Mouse (Mus musculus): Measurements from ENCODE around the gene Nprl2. TPM values are rescaled to one million over a fixed set of nuclear protein-coding genes. Genes with fewer than 3 reads are reported as not detected.

Gene Nprl2
- polyA plus RNA-seq, 1 experiment from 2014 or later = 74.9 TPM

DNA sequence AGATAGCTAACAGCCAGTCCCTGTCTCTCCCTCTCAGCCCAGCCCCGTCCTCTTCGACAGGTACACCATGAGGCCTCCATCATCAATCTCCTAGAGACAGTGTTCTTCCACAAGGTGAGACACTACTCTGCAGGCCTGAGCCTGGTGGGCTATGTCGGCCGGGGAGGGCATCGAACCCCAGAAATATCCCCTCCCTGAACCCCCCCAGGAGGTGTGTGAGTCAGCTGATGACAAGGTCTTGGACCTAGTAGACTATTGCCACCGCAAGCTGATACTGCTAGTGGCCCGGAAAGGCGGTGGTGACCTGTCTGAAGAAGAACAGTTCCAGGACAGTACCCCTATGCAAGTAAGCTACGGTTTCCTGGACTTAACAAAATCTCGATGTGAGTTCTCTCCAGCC lies 6.8 kb downstream of the Nprl2 start:
- Histone ChIP-seq H3K36me3 (ENCODE audit: control insufficient read depth, insufficient read depth, low read length) (peaks cover 11% of the 10 kb centered on the region), H3K27me3 (ENCODE audit: control insufficient read depth, insufficient read depth, low read length) (peaks cover 24% of the 10 kb centered on the region), H3K9me3 (ENCODE audit: control insufficient read depth, low read length) (no peaks in the 10 kb centered on the region), H3K4me1 (ENCODE audit: control insufficient read depth, insufficient read depth, low read length) (peaks cover 19% of the 10 kb centered on the region), H3K4me3 (ENCODE audit: low read depth, low read length) (no peak overlapping the region), H3K9ac (replicated peaks; ENCODE audit: low read depth, low read length) (no peak overlapping the region), H3K27ac (ENCODE audit: low read depth, low read length) (no peak overlapping the region), H3K4me2 (ENCODE audit: low read depth, low read length) (no peak overlapping the region)
- no peak for ATAC-seq (ENCODE audit: low read depth)
- 93% methylated on average over 10 of the region's 10 CpGs for WGBS

DNA sequence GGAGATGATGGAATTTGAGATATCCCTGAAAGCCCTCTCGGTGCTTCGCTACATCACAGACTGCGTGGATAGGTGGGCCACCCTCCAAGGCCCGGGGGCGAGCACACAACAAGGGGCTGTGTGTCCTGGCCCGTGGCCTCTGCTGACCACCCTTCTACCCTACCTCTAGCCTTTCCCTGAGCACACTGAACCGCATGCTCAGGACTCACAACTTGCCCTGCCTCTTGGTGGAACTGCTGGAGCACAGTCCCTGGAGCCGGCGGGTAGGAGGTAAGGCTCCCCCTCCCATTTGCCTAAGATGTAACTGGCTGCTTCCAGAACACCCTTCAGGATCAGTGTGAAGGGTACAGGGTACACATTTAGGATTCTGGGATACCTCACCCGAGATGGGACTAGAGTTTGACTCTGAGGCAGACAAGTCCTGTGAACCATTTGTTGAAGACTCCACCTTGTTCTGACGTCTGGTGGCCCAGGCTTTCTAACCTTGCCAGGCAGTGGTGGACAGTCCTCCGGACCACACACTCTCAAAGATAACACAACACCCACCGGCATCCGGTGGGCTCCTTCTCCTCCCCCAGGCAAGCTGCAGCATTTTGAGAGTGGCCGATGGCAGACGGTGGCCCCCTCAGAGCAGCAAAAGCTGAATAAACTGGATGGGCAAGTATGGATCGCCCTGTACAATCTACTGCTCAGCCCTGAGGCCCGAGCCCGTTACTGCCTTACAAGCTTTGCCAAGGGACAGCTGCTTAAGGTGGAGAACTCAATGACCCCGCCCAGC lies 7.5 kb downstream of the Nprl2 start:
- no peak for ATAC-seq (ENCODE audit: low read depth)
- no peaks in the 10 kb centered on the region for H3K9me3 ChIP-seq (ENCODE audit: control insufficient read depth, low read length)
- peaks cover 19% of the 10 kb centered on the region for H3K4me1 ChIP-seq (ENCODE audit: control insufficient read depth, insufficient read depth, low read length)
- no peak overlapping the region for H3K27ac ChIP-seq (ENCODE audit: low read depth, low read length)
- no peak overlapping the region for H3K4me2 ChIP-seq (ENCODE audit: low read depth, low read length)
- no peak overlapping the region for H3K9ac ChIP-seq (replicated peaks; ENCODE audit: low read depth, low read length)
- H3K36me3 ChIP-seq (ENCODE audit: control insufficient read depth, insufficient read depth, low read length) = peaks cover 7% of the 10 kb centered on the region
- peaks cover 24% of the 10 kb centered on the region for H3K27me3 ChIP-seq (ENCODE audit: control insufficient read depth, insufficient read depth, low read length)
- 85% methylated on average over 20 of the region's 20 CpGs for WGBS
- H3K4me3 ChIP-seq (ENCODE audit: low read depth, low read length) = no peak overlapping the region

DNA sequence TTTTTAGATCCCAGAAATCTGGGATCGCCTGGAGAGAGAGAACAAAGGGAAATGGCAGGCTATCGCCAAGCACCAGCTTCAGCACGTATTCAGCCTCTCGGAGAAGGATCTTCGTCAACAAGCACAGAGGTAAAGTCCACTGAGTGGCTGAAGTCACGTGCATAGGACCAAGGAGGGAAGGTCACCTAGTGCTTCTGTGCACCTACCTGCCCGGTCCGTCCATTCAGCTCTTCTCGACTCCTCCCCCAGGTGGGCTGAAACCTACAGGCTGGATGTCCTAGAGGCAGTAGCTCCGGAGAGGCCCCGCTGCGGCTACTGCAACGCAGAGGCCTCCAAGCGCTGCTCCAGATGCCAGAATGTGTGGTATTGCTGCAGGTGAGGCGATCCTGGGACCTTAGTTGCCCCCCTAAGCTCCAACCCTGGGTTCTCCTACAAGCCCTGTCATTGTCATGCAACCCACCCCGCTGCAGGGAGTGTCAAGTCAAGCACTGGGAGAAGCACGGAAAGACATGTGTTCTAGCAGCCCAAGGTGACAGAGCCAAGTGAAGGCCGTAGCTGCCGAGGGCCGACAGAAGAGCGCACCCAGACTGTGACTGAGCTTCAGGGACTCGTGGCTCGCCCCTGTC lies 8.6 kb downstream of the Nprl2 start:
- no peak for ATAC-seq (ENCODE audit: low read depth)
- peaks cover 24% of the 10 kb centered on the region for H3K27me3 ChIP-seq (ENCODE audit: control insufficient read depth, insufficient read depth, low read length)
- H3K27ac ChIP-seq (ENCODE audit: low read depth, low read length) = no peak overlapping the region
- H3K36me3 ChIP-seq (ENCODE audit: control insufficient read depth, insufficient read depth, low read length) = no peaks in the 10 kb centered on the region
- H3K4me3 ChIP-seq (ENCODE audit: low read depth, low read length) = peak overlapping the region; percentile 29; the same call in 1 of the 2 replicates
- peak overlapping the region; percentile 50; the same call in 1 of the 2 replicates for H3K4me2 ChIP-seq (ENCODE audit: low read depth, low read length)
- peaks cover 24% of the 10 kb centered on the region for H3K4me1 ChIP-seq (ENCODE audit: control insufficient read depth, insufficient read depth, low read length)
- 26% methylated on average over 23 of the region's 23 CpGs for WGBS
- H3K9ac ChIP-seq (replicated peaks; ENCODE audit: low read depth, low read length) = no peak overlapping the region
- H3K9me3 ChIP-seq (ENCODE audit: control insufficient read depth, low read length) = no peaks in the 10 kb centered on the region

DNA sequence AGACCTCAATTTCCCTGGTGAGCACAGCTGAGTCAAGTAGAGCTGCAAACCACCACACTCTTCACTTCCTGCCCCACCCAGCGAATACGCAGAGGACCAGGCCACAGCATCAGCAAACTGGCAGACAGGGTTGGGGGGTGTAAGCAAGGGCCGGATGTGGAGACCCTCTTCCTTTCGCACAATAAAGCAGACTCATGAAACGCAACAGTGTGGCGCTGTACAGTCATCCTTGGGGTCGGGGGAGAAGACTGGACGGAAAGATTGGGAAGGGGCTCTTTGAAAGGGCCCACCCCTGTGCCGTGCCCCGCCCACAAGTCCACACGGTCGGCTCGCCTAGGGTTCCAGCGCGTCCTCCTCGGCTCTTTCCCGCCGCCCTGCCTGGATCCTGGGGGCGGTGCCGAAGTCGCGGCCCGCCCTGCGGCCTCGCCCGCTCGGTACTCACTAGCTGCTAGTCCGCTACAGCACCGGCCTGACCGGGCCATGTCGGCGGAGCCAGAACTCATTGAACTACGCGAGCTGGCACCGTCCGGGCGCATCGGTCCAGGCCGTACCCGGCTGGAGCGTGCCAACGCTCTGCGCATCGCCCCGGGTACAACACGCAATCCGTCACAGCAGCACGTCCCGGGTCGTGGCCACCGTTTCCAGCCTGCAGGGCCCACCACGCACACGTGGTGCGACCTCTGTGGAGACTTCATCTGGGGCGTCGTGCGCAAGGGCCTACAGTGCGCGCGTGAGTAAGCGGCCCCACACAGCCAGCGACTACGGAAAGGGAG lies 9.3 kb downstream of the Nprl2 start, which contains the start of gene Rassf1:
Gene Rassf1, plus strand, starts transcription at position 439 of the 773 bp plus-strand sequence.
- no peak for ATAC-seq (ENCODE audit: low read depth)
- H3K36me3 ChIP-seq (ENCODE audit: control insufficient read depth, insufficient read depth, low read length) = no peaks in the 10 kb centered on the region
- under 1% methylated on average over 63 of the region's 63 CpGs for WGBS
- peak within 1 kb of the TSS; percentile 29 for H3K4me3 ChIP-seq (ENCODE audit: low read depth, low read length)
- no peak within 1 kb of the TSS for H3K27ac ChIP-seq (ENCODE audit: low read depth, low read length)
- H3K9ac ChIP-seq (replicated peaks; ENCODE audit: low read depth, low read length) = peak within 1 kb of the TSS; percentile 51
- peak within 1 kb of the TSS; percentile 50 for H3K4me2 ChIP-seq (ENCODE audit: low read depth, low read length)
- no peaks in the 10 kb centered on the region for H3K9me3 ChIP-seq (ENCODE audit: control insufficient read depth, low read length)
- peaks cover 28% of the 10 kb centered on the region for H3K4me1 ChIP-seq (ENCODE audit: control insufficient read depth, insufficient read depth, low read length)
- peaks cover 24% of the 10 kb centered on the region for H3K27me3 ChIP-seq (ENCODE audit: control insufficient read depth, insufficient read depth, low read length)

DNA sequence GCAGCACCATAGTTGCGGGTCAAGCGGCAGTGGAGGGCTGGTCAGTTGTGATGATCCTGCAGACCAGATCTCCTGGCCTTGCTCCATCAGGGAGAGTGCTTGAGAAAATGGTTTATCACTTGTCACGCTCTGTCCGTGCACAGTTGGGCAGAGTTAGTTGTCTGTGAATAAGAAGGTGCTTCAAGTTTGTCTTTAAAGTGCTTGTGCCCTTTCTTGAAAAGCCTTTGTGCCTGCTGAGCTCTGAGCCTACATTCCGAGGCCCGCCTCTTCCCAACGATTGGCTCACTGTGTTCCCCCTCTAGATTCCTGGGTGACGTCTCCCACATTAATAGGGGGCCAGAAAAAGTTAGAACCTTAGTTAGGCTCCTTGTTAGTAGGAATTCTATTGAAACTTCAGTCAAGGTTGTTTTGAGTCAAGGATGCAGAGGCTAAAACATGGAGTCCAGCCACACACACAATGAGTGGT lies 9.9 kb downstream of the Nprl2 start:
- peak overlapping the region; percentile 51 for H3K9ac ChIP-seq (replicated peaks; ENCODE audit: low read depth, low read length)
- H3K27me3 ChIP-seq (ENCODE audit: control insufficient read depth, insufficient read depth, low read length) = peaks cover 24% of the 10 kb centered on the region
- no peaks in the 10 kb centered on the region for H3K9me3 ChIP-seq (ENCODE audit: control insufficient read depth, low read length)
- no peak for ATAC-seq (ENCODE audit: low read depth)
- H3K4me1 ChIP-seq (ENCODE audit: control insufficient read depth, insufficient read depth, low read length) = peaks cover 21% of the 10 kb centered on the region
- H3K36me3 ChIP-seq (ENCODE audit: control insufficient read depth, insufficient read depth, low read length) = no peaks in the 10 kb centered on the region
- H3K27ac ChIP-seq (ENCODE audit: low read depth, low read length) = no peak overlapping the region
- H3K4me2 ChIP-seq (ENCODE audit: low read depth, low read length) = peak overlapping the region; percentile 50
- 7% methylated on average over 8 of the region's 8 CpGs for WGBS
- peak overlapping the region; percentile 29 for H3K4me3 ChIP-seq (ENCODE audit: low read depth, low read length)

DNA sequence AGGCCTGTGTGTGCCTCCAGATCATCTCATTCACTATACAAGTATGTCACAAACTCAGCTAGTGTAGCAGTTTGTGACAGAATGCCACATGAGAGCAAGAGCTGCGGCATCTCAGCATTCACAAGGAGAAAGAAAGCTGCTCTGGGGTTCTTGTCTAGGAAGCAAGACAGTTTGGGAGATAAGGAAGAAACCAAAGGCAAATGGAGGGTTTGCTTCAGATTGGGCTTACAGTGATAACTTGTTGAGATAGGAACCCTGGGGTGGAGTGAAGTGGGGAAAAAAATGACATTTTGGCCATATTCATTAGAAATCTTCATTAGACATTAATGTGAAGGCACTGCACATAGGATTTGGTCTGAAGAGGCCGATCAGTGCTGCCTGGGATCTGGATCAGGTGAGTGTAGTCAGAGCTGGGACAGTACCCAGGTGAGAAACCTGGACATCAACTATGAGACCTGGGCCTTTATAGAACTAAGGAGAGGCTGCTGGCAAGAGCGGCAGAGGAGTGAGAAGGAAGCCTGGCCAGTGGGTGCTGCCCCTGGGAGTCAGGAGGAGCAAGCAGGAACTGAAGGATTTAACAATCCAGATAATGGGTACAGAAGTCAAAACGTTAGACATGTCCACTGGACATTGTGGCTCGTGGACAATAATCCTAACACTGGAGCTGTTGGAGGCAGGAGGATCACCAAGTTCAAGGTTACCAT lies 10.8 kb downstream of the Nprl2 start:
- H3K27ac ChIP-seq (ENCODE audit: low read depth, low read length) = no peak overlapping the region
- peak overlapping the region; percentile 96 for H3K4me2 ChIP-seq (ENCODE audit: low read depth, low read length)
- H3K4me3 ChIP-seq (ENCODE audit: low read depth, low read length) = no peak overlapping the region
- no peak overlapping the region for H3K9ac ChIP-seq (replicated peaks; ENCODE audit: low read depth, low read length)
- H3K36me3 ChIP-seq (ENCODE audit: control insufficient read depth, insufficient read depth, low read length) = peaks cover 5% of the 10 kb centered on the region; the same call in 1 of the 2 replicates
- no peaks in the 10 kb centered on the region for H3K9me3 ChIP-seq (ENCODE audit: control insufficient read depth, low read length)
- WGBS = 82% methylated on average over 5 of the region's 5 CpGs
- ATAC-seq (ENCODE audit: low read depth) = no peak
- H3K4me1 ChIP-seq (ENCODE audit: control insufficient read depth, insufficient read depth, low read length) = peaks cover 17% of the 10 kb centered on the region
- peaks cover 24% of the 10 kb centered on the region for H3K27me3 ChIP-seq (ENCODE audit: control insufficient read depth, insufficient read depth, low read length)

DNA sequence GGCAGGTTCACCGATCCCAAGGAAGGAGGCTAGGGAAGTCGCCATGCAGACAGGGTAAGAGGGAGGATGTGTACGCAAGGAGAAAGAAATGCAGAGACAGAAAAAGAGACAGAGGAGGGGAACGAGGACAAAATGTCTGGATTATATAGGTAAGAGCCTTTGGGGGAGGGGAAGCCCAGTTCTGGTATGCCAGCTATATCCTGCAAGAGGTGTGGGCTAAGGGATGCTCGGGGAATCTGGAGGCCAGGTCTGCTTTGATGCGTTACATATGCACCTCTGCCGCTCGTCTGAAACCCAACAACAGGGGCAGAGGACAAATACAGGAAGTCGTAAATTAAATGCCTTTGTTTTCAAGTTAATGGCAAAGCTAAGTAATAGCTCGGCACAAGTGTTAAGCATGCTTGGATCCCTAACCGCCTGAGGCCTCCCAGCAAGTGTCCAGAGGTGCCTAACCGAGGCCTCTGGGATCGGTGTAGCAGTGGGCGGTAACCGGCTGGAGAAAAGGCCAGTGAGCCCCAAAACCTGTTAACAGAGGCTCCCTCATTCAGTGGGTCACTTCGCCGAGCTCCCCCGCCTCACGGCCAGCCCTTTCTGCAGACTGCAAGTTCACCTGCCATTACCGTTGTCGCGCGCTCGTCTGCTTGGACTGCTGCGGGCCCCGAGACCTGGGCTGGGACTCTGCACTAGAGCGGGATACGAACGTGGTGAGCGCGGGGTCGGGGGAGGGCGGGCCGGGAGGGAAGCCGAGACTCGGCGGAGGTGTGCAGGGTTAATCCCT lies 11.7 kb downstream of the Nprl2 start:
- Histone ChIP-seq H3K9me3 (ENCODE audit: control insufficient read depth, low read length) (no peaks in the 10 kb centered on the region), H3K9ac (replicated peaks; ENCODE audit: low read depth, low read length) (peak overlapping the region; percentile 72), H3K27ac (ENCODE audit: low read depth, low read length) (peak overlapping the region; percentile 81), H3K4me3 (ENCODE audit: low read depth, low read length) (peak overlapping the region; percentile 72), H3K4me2 (ENCODE audit: low read depth, low read length) (peak overlapping the region; percentile 96), H3K36me3 (ENCODE audit: control insufficient read depth, insufficient read depth, low read length) (peaks cover 12% of the 10 kb centered on the region), H3K27me3 (ENCODE audit: control insufficient read depth, insufficient read depth, low read length) (peaks cover 24% of the 10 kb centered on the region), H3K4me1 (ENCODE audit: control insufficient read depth, insufficient read depth, low read length) (peaks cover 17% of the 10 kb centered on the region)
- ATAC-seq (ENCODE audit: low read depth) = peak; percentile 78
- 3% methylated on average over 37 of the region's 37 CpGs for WGBS

DNA sequence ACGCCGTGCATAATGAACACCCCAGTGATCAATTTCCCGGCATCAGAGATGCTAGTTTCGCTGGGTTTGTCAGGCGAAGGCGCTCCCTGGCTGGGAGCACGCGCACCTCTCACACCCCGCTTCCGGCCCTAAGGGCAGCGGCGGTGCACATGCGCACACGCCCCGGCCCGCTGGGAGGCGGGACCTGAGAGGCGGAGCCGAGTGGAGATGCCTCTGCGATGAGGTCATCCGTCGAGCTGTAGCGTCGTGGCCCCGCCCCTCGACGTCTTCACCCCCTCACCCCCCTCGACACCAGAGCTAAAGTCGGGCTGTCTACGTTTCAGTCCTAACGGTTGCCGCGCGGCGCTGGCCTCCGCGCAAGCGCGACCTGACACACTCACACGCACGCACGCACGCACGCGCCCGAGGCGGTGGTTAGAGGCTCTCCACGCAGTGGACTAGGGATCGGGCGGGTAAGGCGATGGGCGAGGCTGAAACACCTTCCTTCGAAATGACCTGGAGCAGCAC lies 12.3 kb downstream of the Nprl2 start:
- Histone ChIP-seq H3K4me3 (ENCODE audit: low read depth, low read length) (peak overlapping the region; percentile 72), H3K9me3 (ENCODE audit: control insufficient read depth, low read length) (no peaks in the 10 kb centered on the region), H3K27ac (ENCODE audit: low read depth, low read length) (peak overlapping the region; percentile 81), H3K4me1 (ENCODE audit: control insufficient read depth, insufficient read depth, low read length) (peaks cover 17% of the 10 kb centered on the region), H3K36me3 (ENCODE audit: control insufficient read depth, insufficient read depth, low read length) (peaks cover 18% of the 10 kb centered on the region), H3K4me2 (ENCODE audit: low read depth, low read length) (peak overlapping the region; percentile 96), H3K9ac (replicated peaks; ENCODE audit: low read depth, low read length) (peak overlapping the region; percentile 78), H3K27me3 (ENCODE audit: control insufficient read depth, insufficient read depth, low read length) (peaks cover 24% of the 10 kb centered on the region)
- WGBS = under 1% methylated on average over 43 of the region's 53 CpGs
- ATAC-seq (ENCODE audit: low read depth) = peak; percentile 93

All from neural tube, embryonic 14.5 days (tissue).